Mouse (Mus musculus) myocyte (in vitro differentiated cells): ENCODE results near the gene Tmbim4.

Experiments
- CEBPB ChIP-seq: IDR thresholded peaks from 2 replicates; pipeline ENCODE4 v1.6.1; 2011; ENCODE audit warnings: mild to moderate bottlenecking, moderate library complexity; ENCODE audit not compliant: poor library complexity, insufficient read depth, severe bottlenecking
- MAX ChIP-seq: IDR thresholded peaks from one replicate; pipeline ENCODE4 v1.6.1; 2011; ENCODE audit warnings: low read depth, mild to moderate bottlenecking, control low read depth

- TF ChIP-seq MAX = no peak
- TF ChIP-seq CEBPB = no peak
These were observed 30.3 kb downstream of the Tmbim4 start for GRCm38 (mm10) chr10:120231718-120232117.
